In the genomic region with DNA sequence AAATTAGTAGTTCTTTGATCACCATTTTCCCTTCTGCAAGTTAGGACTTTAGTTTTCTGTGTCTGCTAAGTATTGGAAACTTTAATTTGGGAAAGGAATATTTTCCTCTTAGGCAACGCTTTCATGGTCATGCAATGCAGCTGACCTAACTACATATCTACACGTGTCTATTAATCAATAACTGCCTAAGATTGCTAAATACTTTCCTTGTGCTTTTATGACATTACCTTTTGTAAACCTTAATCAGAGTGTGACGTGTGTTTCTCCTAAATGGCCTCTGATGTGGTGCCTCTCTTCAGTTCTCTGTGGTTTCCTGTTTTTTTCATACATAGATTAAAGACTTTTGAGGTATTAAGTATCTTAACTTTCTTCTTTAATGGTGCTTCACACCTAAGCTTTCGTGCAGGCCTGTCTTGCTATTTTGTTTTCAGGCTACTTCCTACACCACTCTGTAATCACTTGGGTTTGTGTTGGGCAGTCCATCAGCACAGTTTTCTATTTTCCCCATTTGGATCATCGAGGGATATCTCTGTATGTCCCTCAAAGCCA, we compare ENCODE assay signal across 23 mouse cellular contexts.
A peak's percentile ranks its signal among the peaks of the same experiment; 100 is the strongest.
DNase-seq lines count a peak whose midpoint lies in the region; ATAC-seq lines count a peak whose summit lies in the region.
"Had no signal": no experiment of that assay in that cellular context is flagged by ENCODE, and none has a peak within 500 bp of the region (broad histone marks: within the 10 kb centered on the region; RNA-seq: fewer than 3 reads in every experiment).

No protein-coding gene starts in this region.

- no peak overlapping the region for H3K4me2 ChIP-seq in lung, embryonic 16.5 days (ENCODE audit: low read depth, low read length)
- H3K4me2 ChIP-seq in intestine, embryonic 15.5 days (replicated peaks), result no peak overlapping the region
- H3K4me2 ChIP-seq: forebrain, embryonic 15.5 days; hindbrain, embryonic 15.5 days; limb, embryonic 12.5 days; midbrain, embryonic 12.5 days had no signal

- no peaks in the 10 kb centered on the region for H3K9me3 ChIP-seq in lung, embryonic 16.5 days (ENCODE audit: control insufficient read depth, low read length)
- H3K9me3 ChIP-seq in intestine, embryonic 15.5 days, result no peaks in the 10 kb centered on the region
- H3K9me3 ChIP-seq: forebrain, embryonic 15.5 days; heart, embryonic 10.5 days; hindbrain, embryonic 15.5 days; limb, embryonic 12.5 days; midbrain, embryonic 12.5 days had no signal

- no peak overlapping the region for H3K4me3 ChIP-seq in lung, embryonic 16.5 days (ENCODE audit: low read length)
- H3K4me3 ChIP-seq in intestine, embryonic 15.5 days (replicated peaks), result no peak overlapping the region
- H3K4me3 ChIP-seq: forebrain, embryonic 15.5 days; heart, embryonic 10.5 days; hindbrain, embryonic 15.5 days; limb, embryonic 12.5 days; midbrain, embryonic 12.5 days had no signal

- intact Hi-C loops in gastrocnemius, postnatal 36 days (cut with DNase I), result loop anchor here (5.0 kb wide), 1 partner anchor 37 kb away; no protein-coding TSS in a partner anchor

- H3K4me1 ChIP-seq in lung, embryonic 16.5 days (replicated peaks; ENCODE audit: control insufficient read depth, insufficient read depth, low read length), result no peaks in the 10 kb centered on the region
- H3K4me1 ChIP-seq in intestine, embryonic 15.5 days (replicated peaks), result no peaks in the 10 kb centered on the region
- H3K4me1 ChIP-seq: heart, embryonic 10.5 days had no signal

- WGBS in lung, embryonic 16.5 days, result 79% methylated on average over 5 of the region's 5 CpGs
- WGBS in intestine, embryonic 15.5 days, result 74% methylated on average over 5 of the region's 5 CpGs

- H3K27me3 ChIP-seq in lung, embryonic 16.5 days (ENCODE audit: control insufficient read depth, insufficient read depth, low read depth, low read length), result no peaks in the 10 kb centered on the region
- H3K27me3 ChIP-seq in intestine, embryonic 15.5 days (replicated peaks), result no peaks in the 10 kb centered on the region
- H3K27me3 ChIP-seq: forebrain, embryonic 15.5 days; hindbrain, embryonic 15.5 days; limb, embryonic 12.5 days; midbrain, embryonic 12.5 days had no signal

- H3K36me3 ChIP-seq in lung, embryonic 16.5 days (ENCODE audit: control insufficient read depth, insufficient read depth, low read length), result no peaks in the 10 kb centered on the region
- no peaks in the 10 kb centered on the region for H3K36me3 ChIP-seq in intestine, embryonic 15.5 days
- H3K36me3 ChIP-seq: forebrain, embryonic 15.5 days; midbrain, embryonic 12.5 days had no signal

- no peak for DNase-seq in lung, postnatal 14 days
- peak; percentile 81 for DNase-seq in T-cell, adult 2 months (ENCODE audit: low spot score)
- DNase-seq in natural killer cell, adult 2 months (ENCODE audit: low spot score in 2 of 2), result peak; percentile 57 to 70
- DNase-seq in frontal cortex, postnatal 14 days (ENCODE audit: low spot score in 2 of 2), result no peak
- DNase-seq in heart, adult 9 months (ENCODE audit: low spot score in 2 of 2), result no peak
- no peak for DNase-seq in gastrocnemius, postnatal 36 days
- DNase-seq: adrenal gland, adult 2 months; cerebellum, adult 11 months; cerebellum, postnatal 25 days; heart, postnatal 10 days; kidney, adult 8-10 months; kidney, postnatal 25 days; lung, postnatal 36 days; right cerebral cortex, adult 18-20 months; thymus, postnatal 36 days had no signal

- H3K27ac ChIP-seq in lung, embryonic 16.5 days (ENCODE audit: low read length), result peak overlapping the region; percentile 43; the same call in 1 of the 2 replicates
- no peak overlapping the region for H3K27ac ChIP-seq in intestine, embryonic 15.5 days
- H3K27ac ChIP-seq: forebrain, embryonic 15.5 days; heart, embryonic 10.5 days; hindbrain, embryonic 15.5 days; limb, embryonic 12.5 days; midbrain, embryonic 12.5 days; stomach, postnatal 0 days had no signal

- H3K9ac ChIP-seq in lung, embryonic 16.5 days (ENCODE audit: low read length), result no peak overlapping the region
- H3K9ac ChIP-seq in intestine, embryonic 15.5 days, result no peak overlapping the region
- H3K9ac ChIP-seq: forebrain, embryonic 15.5 days; hindbrain, embryonic 15.5 days; limb, embryonic 12.5 days; midbrain, embryonic 12.5 days had no signal

- ATAC-seq in lung, embryonic 16.5 days (ENCODE audit: low read depth), result no peak
- peak; percentile 88 for ATAC-seq in intestine, embryonic 15.5 days
- ATAC-seq: forebrain, embryonic 15.5 days had no signal

Comparison
In these comparisons a context has a peak if more than half of its experiments do, and no peak if none do; other contexts are left out.
1. DNase-seq: peak in T-cell, adult 2 months (single experiment) and natural killer cell, adult 2 months (2 of 2); none in lung, postnatal 14 days (single experiment), frontal cortex, postnatal 14 days (0 of 2), heart, adult 9 months (0 of 2) and gastrocnemius, postnatal 36 days (0 of 2).